Mouse (Mus musculus) embryonic facial prominence, embryonic 10.5 days (tissue): Measurements from ENCODE around the gene Tecrl. TPM values are rescaled to one million over a fixed set of nuclear protein-coding genes. Genes with fewer than 3 reads are reported as not detected.

Experiments used
- DNase-seq: peaks from one replicate; pipeline ENCODE4 v3.0.0-alpha.2; 2017; ENCODE audit warnings: low spot score
- H3K27ac ChIP-seq: fragments of 300-500 bp; sonication (generic); replicated peaks from 2 replicates; pipeline ENCODE4 v1.5.1; 2016; ENCODE audit warnings: mild to moderate bottlenecking
- H3K27me3 ChIP-seq: fragments of 300-500 bp; sonication (generic); replicated peaks from 2 replicates; pipeline ENCODE4 v1.6.1; 2016; ENCODE audit warnings: low read depth, mild to moderate bottlenecking; ENCODE audit not compliant: poor library complexity, severe bottlenecking
- H3K36me3 ChIP-seq: fragments of 300-500 bp; sonication (generic); replicated peaks from 2 replicates; pipeline ENCODE4 v1.6.1; 2016; ENCODE audit warnings: mild to moderate bottlenecking, moderate library complexity
- H3K4me1 ChIP-seq: fragments of 300-500 bp; sonication (generic); 2 replicates; pipeline ENCODE4 v1.6.1; 2016
- H3K4me3 ChIP-seq: fragments of 300-500 bp; sonication (generic); 2 replicates; pipeline ENCODE4 v1.5.1; 2016; ENCODE audit warnings: mild to moderate bottlenecking, moderate library complexity
- H3K9me3 ChIP-seq: fragments of 300-500 bp; sonication (generic); 2 replicates; pipeline ENCODE4 v1.6.1; 2016; ENCODE audit warnings: mild to moderate bottlenecking
- WGBS: fragments of 180-500 bp; shearing (Covaris S2); methylation state at CpG from one replicate; pipeline ENCODE4 v1.1.7; 2016; 5-methylcytosine and 5-hydroxymethylcytosine counted together
- polyA plus RNA-seq: library from polyadenylated mRNA; unstranded; fragments of >200 nt; fragmentation: Nextera tagmentation; extraction: Ambion mirVana; gene quantifications from 2 replicates; pipeline ENCODE4 v1.2.1, GENCODE M21; 2016

The Tecrl gene
- 0.61 and 0.73 TPM in 2 replicates for polyA plus RNA-seq

DNA sequence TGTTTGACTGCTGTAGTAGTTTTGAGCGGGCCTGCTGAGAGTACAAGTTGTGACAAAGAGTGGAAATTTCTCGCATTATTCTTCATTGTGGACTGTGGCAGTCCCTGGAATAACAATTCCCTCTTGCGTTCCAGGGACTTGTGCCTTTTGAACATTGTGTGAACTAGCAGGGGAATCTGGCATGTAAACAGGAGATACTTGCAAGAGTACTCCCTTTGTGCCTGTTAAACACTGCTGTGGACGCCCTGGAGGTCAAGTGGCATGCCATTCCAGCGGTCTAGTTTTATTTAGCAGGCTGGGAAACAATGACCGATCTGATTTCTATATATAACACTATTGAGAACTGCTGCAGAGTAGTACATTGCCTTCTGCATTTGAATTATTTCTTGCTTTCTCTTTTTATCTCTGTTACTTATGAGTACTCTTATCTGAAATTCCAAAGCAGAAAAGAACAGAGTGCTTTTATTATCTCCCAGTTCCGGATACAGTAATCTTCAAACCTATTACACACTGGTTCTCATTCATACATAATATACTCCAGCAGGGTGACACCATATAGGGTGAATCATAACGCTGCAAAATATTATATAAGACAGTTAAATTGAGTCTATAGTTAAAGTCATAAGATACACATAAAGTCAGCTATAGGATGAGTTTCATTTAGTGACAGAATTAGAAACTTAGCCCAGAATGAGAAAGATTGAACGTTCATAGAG lies at the start of gene Tecrl:
Gene Tecrl (minus strand): TSS at position 350 of the 716 bp plus-strand sequence.
- H3K9me3 ChIP-seq, result no peaks in the 10 kb centered on the region
- peak; percentile 9 for DNase-seq

DNA sequence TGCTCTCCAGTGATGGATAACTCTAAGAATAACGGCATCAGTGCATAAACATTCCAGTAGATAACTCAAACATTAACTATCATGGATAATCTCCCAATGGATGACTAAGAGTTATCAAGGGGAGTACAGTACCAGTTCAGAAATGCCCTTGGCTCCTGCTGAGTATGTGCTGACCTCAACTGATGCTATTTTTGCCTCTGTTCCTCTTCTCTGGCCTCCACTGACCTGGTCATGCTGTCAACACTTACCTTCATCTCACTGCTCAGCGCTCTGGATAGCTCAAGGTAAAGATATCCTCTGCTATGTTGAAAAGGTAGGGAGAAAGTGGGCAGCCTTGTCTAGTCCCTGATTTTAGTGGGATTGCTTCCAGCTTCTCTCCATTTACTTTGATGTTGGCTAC lies 30.0 kb upstream of the Tecrl start:
- WGBS, result 84% methylated on average over 2 of the region's 2 CpGs
- no peaks in the 10 kb centered on the region for H3K27me3 ChIP-seq
- no peaks in the 10 kb centered on the region for H3K4me1 ChIP-seq
- no peaks in the 10 kb centered on the region for H3K36me3 ChIP-seq
- no peak overlapping the region for H3K27ac ChIP-seq
- no peak for DNase-seq
- no peaks in the 10 kb centered on the region for H3K9me3 ChIP-seq
- H3K4me3 ChIP-seq, result no peak overlapping the region

More for the DNA sequence above, at the start of gene Tecrl:
- WGBS, result 39% methylated on average over 9 of the region's 9 CpGs
- Histone ChIP-seq H3K27ac (no peak within 1 kb of the TSS), H3K36me3 (no peaks in the 10 kb centered on the region), H3K4me1 (peaks cover 3% of the 10 kb centered on the region; the same call in 1 of the 2 replicates), H3K27me3 (no peaks in the 10 kb centered on the region), H3K4me3 (no peak within 1 kb of the TSS)

DNA sequence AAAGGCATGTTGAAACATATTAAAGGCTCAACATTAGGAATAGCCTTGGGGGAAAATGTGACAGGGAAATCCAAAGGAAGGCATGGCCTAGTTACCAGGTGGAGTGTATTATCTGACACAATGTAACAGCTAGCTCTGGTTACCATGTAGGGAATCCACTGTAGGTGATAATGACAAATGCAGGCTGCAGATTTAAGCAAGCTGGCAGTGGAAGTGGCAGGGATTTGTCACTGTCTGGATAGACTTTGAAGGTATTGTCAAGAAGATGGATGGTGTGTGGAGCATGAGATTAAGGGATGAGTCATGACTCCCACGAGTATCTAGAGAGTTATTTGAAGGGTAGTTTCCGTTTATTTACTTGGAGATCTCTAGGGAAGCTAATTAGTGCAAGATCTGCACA lies 3.4 kb downstream of the Tecrl start:
- no peak overlapping the region for H3K4me3 ChIP-seq
- DNase-seq, result no peak
- 62% methylated on average over 2 of the region's 2 CpGs for WGBS
- H3K36me3 ChIP-seq, result no peaks in the 10 kb centered on the region
- H3K4me1 ChIP-seq, result peaks cover 3% of the 10 kb centered on the region; the same call in 1 of the 2 replicates
- H3K27me3 ChIP-seq, result no peaks in the 10 kb centered on the region
- no peaks in the 10 kb centered on the region for H3K9me3 ChIP-seq
- H3K27ac ChIP-seq, result no peak overlapping the region

DNA sequence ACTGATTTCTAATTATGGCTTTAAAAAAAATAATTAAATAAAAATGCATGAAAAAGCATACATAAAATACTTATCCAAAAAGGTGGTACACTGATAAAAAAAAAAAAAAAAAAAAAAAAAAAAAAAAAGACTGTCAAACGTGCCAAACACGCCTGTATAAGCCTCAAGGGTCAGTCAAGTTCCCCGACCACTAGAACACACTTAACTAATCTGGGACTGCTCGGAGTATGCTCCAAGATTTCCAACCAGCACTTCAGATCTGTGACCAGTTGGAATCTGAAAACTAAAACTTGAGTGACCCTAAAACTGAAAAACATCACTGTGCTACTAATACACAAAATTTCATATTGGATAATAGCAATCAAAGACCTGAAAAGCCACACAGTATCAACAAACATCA lies 15.9 kb downstream of the Tecrl start:
- Histone ChIP-seq H3K4me1 (no peaks in the 10 kb centered on the region), H3K9me3 (no peaks in the 10 kb centered on the region), H3K36me3 (no peaks in the 10 kb centered on the region), H3K27ac (no peak overlapping the region), H3K4me3 (no peak overlapping the region), H3K27me3 (no peaks in the 10 kb centered on the region)
- DNase-seq, result no peak
- whole genome bisulfite sequencing, result 82% methylated on average over 4 of the region's 4 CpGs

DNA sequence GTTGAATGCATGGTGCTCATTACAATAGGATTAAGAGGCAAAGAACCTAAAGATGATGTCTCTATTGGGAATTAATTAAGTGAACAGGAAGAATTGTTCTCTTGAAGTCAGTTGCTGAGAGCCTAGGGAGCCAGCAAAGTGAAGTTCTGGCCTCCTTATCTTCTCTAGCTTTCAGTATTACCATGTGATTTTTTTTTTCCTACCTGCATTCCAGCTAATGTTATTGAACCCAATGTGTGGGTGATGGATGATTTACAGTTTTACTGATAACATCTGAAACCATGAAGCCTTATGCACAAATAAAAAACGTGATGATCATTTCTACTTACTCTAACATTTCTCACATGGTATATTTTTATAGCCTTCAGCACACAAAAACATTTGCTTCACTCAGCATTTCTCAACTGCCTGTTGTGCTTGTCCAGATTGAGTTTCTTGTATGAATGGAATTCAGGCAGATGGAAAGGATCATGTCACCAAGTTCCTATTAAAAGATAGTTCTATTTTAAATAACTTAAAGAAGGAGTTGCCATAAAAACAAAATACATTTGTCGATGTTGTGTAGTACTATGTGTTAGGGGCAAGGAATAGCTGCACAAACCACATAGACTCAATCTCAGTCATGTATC lies 87.7 kb downstream of the Tecrl start:
- no peaks in the 10 kb centered on the region for H3K27me3 ChIP-seq
- no peak overlapping the region for H3K27ac ChIP-seq
- no peaks in the 10 kb centered on the region for H3K9me3 ChIP-seq
- H3K36me3 ChIP-seq, result no peaks in the 10 kb centered on the region
- DNase-seq, result no peak
- 79% methylated on average over 2 of the region's 2 CpGs for WGBS
- no peaks in the 10 kb centered on the region for H3K4me1 ChIP-seq
- no peak overlapping the region for H3K4me3 ChIP-seq

DNA sequence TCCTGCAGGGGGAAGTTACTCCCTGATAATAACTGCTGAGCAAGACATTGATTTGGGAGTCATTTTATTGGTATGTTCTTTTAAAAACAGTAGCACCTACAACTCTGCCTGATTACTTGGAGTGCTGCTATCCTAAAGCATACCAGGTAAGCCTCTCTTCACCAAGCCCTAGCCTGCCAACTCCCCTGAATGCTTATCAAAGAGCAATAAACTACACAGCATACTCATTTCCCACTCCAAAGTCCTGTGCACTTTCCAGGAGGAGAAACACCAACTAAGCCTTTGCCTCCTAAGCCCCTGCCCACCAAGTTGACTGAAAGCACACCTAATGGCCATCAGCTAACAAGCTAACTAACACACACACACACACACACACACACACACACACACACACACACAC lies 94.9 kb downstream of the Tecrl start:
- Histone ChIP-seq H3K4me3 (no peak overlapping the region), H3K27me3 (no peaks in the 10 kb centered on the region), H3K9me3 (no peaks in the 10 kb centered on the region), H3K36me3 (no peaks in the 10 kb centered on the region), H3K27ac (no peak overlapping the region), H3K4me1 (no peaks in the 10 kb centered on the region)
- no peak for DNase-seq

DNA sequence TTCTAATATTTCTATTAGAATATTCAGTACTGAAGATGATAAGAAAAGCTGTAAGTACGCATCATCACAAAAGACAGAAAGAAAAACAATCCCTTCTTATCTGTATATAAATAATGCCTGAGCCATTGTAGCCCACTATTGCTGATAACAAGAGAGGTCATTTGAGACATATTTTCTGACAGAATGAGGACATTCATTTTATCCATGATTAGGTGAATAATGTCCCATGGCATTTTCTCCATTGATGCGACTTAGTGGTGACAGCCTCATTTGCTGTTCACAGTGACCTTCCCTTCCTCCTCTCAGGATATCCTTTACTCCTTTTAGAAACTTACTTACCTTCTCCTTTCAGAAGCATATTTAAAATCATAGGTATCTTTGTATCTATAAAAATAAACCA lies 100.9 kb downstream of the Tecrl start:
- Histone ChIP-seq H3K4me3 (no peak overlapping the region), H3K27ac (no peak overlapping the region)

DNA sequence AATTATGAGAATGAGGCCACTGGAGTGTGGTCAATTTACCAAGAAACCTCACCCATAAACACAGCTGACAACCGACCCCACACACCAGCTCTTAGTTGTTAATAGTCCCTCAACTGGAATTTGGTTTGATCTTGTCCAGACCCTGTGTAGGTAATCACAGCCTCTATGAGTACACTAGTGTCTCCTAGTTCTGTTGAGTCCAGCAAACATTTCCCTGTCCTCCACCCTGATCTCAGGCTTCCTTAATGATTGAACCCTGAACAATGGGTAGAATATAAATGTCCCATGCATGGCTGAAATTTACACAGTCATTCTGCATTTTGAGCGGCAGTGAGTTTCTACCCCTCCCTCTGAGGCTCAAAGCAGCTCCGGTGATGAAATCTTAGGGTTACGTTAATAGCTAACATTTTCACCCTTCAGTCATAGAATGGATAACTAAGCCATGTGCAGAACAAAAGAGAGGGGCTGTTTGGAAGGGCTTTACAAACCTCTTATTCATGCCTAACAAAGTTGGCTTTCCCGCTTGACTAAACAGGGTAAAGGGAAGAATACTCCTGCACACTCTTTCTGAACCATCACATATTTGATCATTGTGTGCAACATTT lies 116.0 kb downstream of the Tecrl start:
- H3K4me1 ChIP-seq, result no peaks in the 10 kb centered on the region
- H3K9me3 ChIP-seq, result no peaks in the 10 kb centered on the region
- DNase-seq, result no peak
- no peaks in the 10 kb centered on the region for H3K27me3 ChIP-seq
- no peak overlapping the region for H3K27ac ChIP-seq
- no peak overlapping the region for H3K4me3 ChIP-seq
- H3K36me3 ChIP-seq, result no peaks in the 10 kb centered on the region
- WGBS, result 58% methylated on average over 5 of the region's 5 CpGs

More for the DNA sequence above, 100.9 kb downstream of the Tecrl start:
- H3K4me1 ChIP-seq, result no peaks in the 10 kb centered on the region
- H3K36me3 ChIP-seq, result no peaks in the 10 kb centered on the region
- no peaks in the 10 kb centered on the region for H3K9me3 ChIP-seq
- no peak for DNase-seq
- H3K27me3 ChIP-seq, result no peaks in the 10 kb centered on the region
- WGBS, result 94% methylated on average over 2 of the region's 2 CpGs
